Mouse (Mus musculus): ENCODE data around the gene Rtl5. TPM values are rescaled to one million over a fixed set of nuclear protein-coding genes. Genes with fewer than 3 reads are reported as not detected.
A peak's percentile ranks its signal among the peaks of the same experiment; 100 is the strongest.

The Rtl5 gene
- polyA plus RNA-seq, 1 experiment = 27.0 TPM

- no peaks in the 10 kb centered on the region for H3K4me1 ChIP-seq (ENCODE audit: control insufficient read depth, insufficient read depth, low read length)
- no peak overlapping the region for H3K4me3 ChIP-seq (ENCODE audit: insufficient read depth, low read length)
- no peak for TF ChIP-seq CTCF (IDR thresholded peaks at IDR 0.05; ENCODE audit: low read depth, low read length)
- no peak for TF ChIP-seq POLR2A (IDR thresholded peaks at IDR 0.05; ENCODE audit: borderline replicate concordance, low read depth, low read length)
- no peak overlapping the region for H3K27ac ChIP-seq (ENCODE audit: insufficient read depth, low read depth, low read length)
Measured at GRCm38 (mm10) chrX:102082340-102082739, 11.2 kb upstream of the Rtl5 start.

- Histone ChIP-seq H3K27ac (ENCODE audit: insufficient read depth, low read depth, low read length) (no peak overlapping the region), H3K4me1 (ENCODE audit: control insufficient read depth, insufficient read depth, low read length) (no peaks in the 10 kb centered on the region), H3K4me3 (ENCODE audit: insufficient read depth, low read length) (no peak overlapping the region)
- TF ChIP-seq CTCF (IDR thresholded peaks at IDR 0.05; ENCODE audit: low read depth, low read length) (no peak), POLR2A (IDR thresholded peaks at IDR 0.05; ENCODE audit: borderline replicate concordance, low read depth, low read length) (no peak)
Measured at GRCm38 (mm10) chrX:102081573-102082279, 10.6 kb upstream of the Rtl5 start.

GRCm38 (mm10) chrX:102081076-102081475 lies 10.0 kb upstream of the Rtl5 start:
- H3K4me1 ChIP-seq (ENCODE audit: control insufficient read depth, insufficient read depth, low read length) = no peaks in the 10 kb centered on the region
- no peak overlapping the region for H3K4me3 ChIP-seq (ENCODE audit: insufficient read depth, low read length)
- H3K27ac ChIP-seq (ENCODE audit: insufficient read depth, low read depth, low read length) = no peak overlapping the region
- TF ChIP-seq CTCF (IDR thresholded peaks at IDR 0.05; ENCODE audit: low read depth, low read length) (no peak), POLR2A (IDR thresholded peaks at IDR 0.05; ENCODE audit: borderline replicate concordance, low read depth, low read length) (no peak)

GRCm38 (mm10) chrX:102076886-102077765 lies 6.0 kb upstream of the Rtl5 start:
- Histone ChIP-seq H3K4me1 (ENCODE audit: control insufficient read depth, insufficient read depth, low read length) (peaks cover 17% of the 10 kb centered on the region), H3K4me3 (ENCODE audit: insufficient read depth, low read length) (no peak overlapping the region), H3K27ac (ENCODE audit: insufficient read depth, low read depth, low read length) (no peak overlapping the region)
- no peak for TF ChIP-seq POLR2A (IDR thresholded peaks at IDR 0.05; ENCODE audit: borderline replicate concordance, low read depth, low read length)
- TF ChIP-seq CTCF (IDR thresholded peaks at IDR 0.05; ENCODE audit: low read depth, low read length) = no peak

GRCm38 (mm10) chrX:102075158-102075557 lies 4.1 kb upstream of the Rtl5 start:
- H3K4me3 ChIP-seq (ENCODE audit: insufficient read depth, low read length) = no peak overlapping the region
- H3K27ac ChIP-seq (ENCODE audit: insufficient read depth, low read depth, low read length) = no peak overlapping the region
- H3K4me1 ChIP-seq (ENCODE audit: control insufficient read depth, insufficient read depth, low read length) = peaks cover 24% of the 10 kb centered on the region
- TF ChIP-seq POLR2A (IDR thresholded peaks at IDR 0.05; ENCODE audit: borderline replicate concordance, low read depth, low read length) (no peak), CTCF (IDR thresholded peaks at IDR 0.05; ENCODE audit: low read depth, low read length) (no peak)

GRCm38 (mm10) chrX:102074435-102074834 lies 3.3 kb upstream of the Rtl5 start:
- TF ChIP-seq POLR2A (IDR thresholded peaks at IDR 0.05; ENCODE audit: borderline replicate concordance, low read depth, low read length) (no peak), CTCF (IDR thresholded peaks at IDR 0.05; ENCODE audit: low read depth, low read length) (no peak)
- H3K27ac ChIP-seq (ENCODE audit: insufficient read depth, low read depth, low read length) = peak overlapping the region; percentile 49; the same call in 1 of the 2 replicates
- H3K4me1 ChIP-seq (ENCODE audit: control insufficient read depth, insufficient read depth, low read length) = peaks cover 24% of the 10 kb centered on the region
- no peak overlapping the region for H3K4me3 ChIP-seq (ENCODE audit: insufficient read depth, low read length)

GRCm38 (mm10) chrX:102073605-102074325 lies 2.7 kb upstream of the Rtl5 start:
- H3K27ac ChIP-seq (ENCODE audit: insufficient read depth, low read depth, low read length) = no peak overlapping the region
- TF ChIP-seq POLR2A (IDR thresholded peaks at IDR 0.05; ENCODE audit: borderline replicate concordance, low read depth, low read length) (no peak), CTCF (IDR thresholded peaks at IDR 0.05; ENCODE audit: low read depth, low read length) (no peak)
- peaks cover 24% of the 10 kb centered on the region for H3K4me1 ChIP-seq (ENCODE audit: control insufficient read depth, insufficient read depth, low read length)
- H3K4me3 ChIP-seq (ENCODE audit: insufficient read depth, low read length) = no peak overlapping the region

GRCm38 (mm10) chrX:102071517-102071916 lies 413 bp upstream of the Rtl5 start:
- Histone ChIP-seq H3K4me3 (ENCODE audit: insufficient read depth, low read length) (peak overlapping the region; percentile 77), H3K27ac (ENCODE audit: insufficient read depth, low read depth, low read length) (no peak overlapping the region), H3K4me1 (ENCODE audit: control insufficient read depth, insufficient read depth, low read length) (peaks cover 28% of the 10 kb centered on the region)
- no peak for TF ChIP-seq POLR2A (IDR thresholded peaks at IDR 0.05; ENCODE audit: borderline replicate concordance, low read depth, low read length)

- peaks cover 21% of the 10 kb centered on the region for H3K4me1 ChIP-seq (ENCODE audit: control insufficient read depth, insufficient read depth, low read length)
- TF ChIP-seq POLR2A (IDR thresholded peaks at IDR 0.05; ENCODE audit: borderline replicate concordance, low read depth, low read length) = no peak
- TF ChIP-seq CTCF (IDR thresholded peaks at IDR 0.05; ENCODE audit: low read depth, low read length) = no peak
- H3K4me3 ChIP-seq (ENCODE audit: insufficient read depth, low read length) = no peak overlapping the region
- no peak overlapping the region for H3K27ac ChIP-seq (ENCODE audit: insufficient read depth, low read depth, low read length)
Measured at GRCm38 (mm10) chrX:102068811-102069540, 2.1 kb downstream of the Rtl5 start.

Measured in bone marrow macrophage, adult 2 months (primary cell).